Mouse (Mus musculus) adrenal gland (tissue): ENCODE data around the gene Rfwd3.
"Not testable (repeated sequence)": the region's sequence is repeated elsewhere in the genome, so short reads cannot be mapped to it uniquely, and the experiment has no call there.

Experiments used
- intact Hi-C: fragments of 180-260 bp; cut with DNase I; formaldehyde crosslinking; loops from one replicate; pipeline ENCODE4 v1.15.1; 2025

Rfwd3 gene

GRCm38 (mm10) chr8:111291733-111292132 lies 8.3 kb downstream of the Rfwd3 start:
- intact Hi-C loops, result loop anchor here (2.0 kb wide), 1 partner anchor 31 kb away; no protein-coding TSS in a partner anchor

- intact Hi-C loops, result no loop called here
Measured at GRCm38 (mm10) chr8:111290586-111290985, 9.4 kb downstream of the Rfwd3 start.

- intact Hi-C loops, result no loop called here
Measured at GRCm38 (mm10) chr8:111285603-111286002, 14.4 kb downstream of the Rfwd3 start.

- intact Hi-C loops, result no loop called here
Measured at GRCm38 (mm10) chr8:111282093-111282492, 17.9 kb downstream of the Rfwd3 start.

- intact Hi-C loops, result no loop called here
Measured at GRCm38 (mm10) chr8:111268277-111268676, 31.7 kb downstream of the Rfwd3 start.

- intact Hi-C loops, result not testable (repeated sequence)
Measured at GRCm38 (mm10) chr8:111266161-111266560, 33.9 kb downstream of the Rfwd3 start.

- intact Hi-C loops, result no loop called here
Measured at GRCm38 (mm10) chr8:111264693-111265220, 35.3 kb downstream of the Rfwd3 start.

- intact Hi-C loops, result loop anchor here (2.0 kb wide), 1 partner anchor 31 kb away; no protein-coding TSS in a partner anchor
Measured at GRCm38 (mm10) chr8:111261981-111262381, 38.0 kb downstream of the Rfwd3 start.

GRCm38 (mm10) chr8:111260251-111260650 lies 39.8 kb downstream of the Rfwd3 start:
- intact Hi-C loops, result loop anchor here (2.0 kb wide), 1 partner anchor 33 kb away; no protein-coding TSS in a partner anchor

GRCm38 (mm10) chr8:111259408-111259741 lies 40.6 kb downstream of the Rfwd3 start:
- intact Hi-C loops, result loop anchor here (10.0 kb wide), 1 partner anchor 75 kb away; no protein-coding TSS in a partner anchor

- intact Hi-C loops, result loop anchor here (10.0 kb wide), 1 partner anchor 74 kb away; no protein-coding TSS in a partner anchor
Measured at GRCm38 (mm10) chr8:111258631-111259407, 41.2 kb downstream of the Rfwd3 start, which contains the start of gene Glg1. Gene Glg1, minus strand, starts transcription at chr8:111259216.

GRCm38 (mm10) chr8:111258010-111258630 lies 41.9 kb downstream of the Rfwd3 start:
- intact Hi-C loops, result loop anchor here (10.0 kb wide), 1 partner anchor 73 kb away; no protein-coding TSS in a partner anchor

- intact Hi-C loops, result loop anchor here (10.0 kb wide), 1 partner anchor 68 kb away; no protein-coding TSS in a partner anchor
Measured at GRCm38 (mm10) chr8:111252487-111253112, 47.4 kb downstream of the Rfwd3 start.

GRCm38 (mm10) chr8:111250111-111250510 lies 49.9 kb downstream of the Rfwd3 start:
- intact Hi-C loops, result loop anchor here (10.0 kb wide), 1 partner anchor 65 kb away; no protein-coding TSS in a partner anchor

- intact Hi-C loops, result no loop called here
Measured at GRCm38 (mm10) chr8:111248136-111248535, 51.9 kb downstream of the Rfwd3 start.

GRCm38 (mm10) chr8:111246864-111247263 lies 53.2 kb downstream of the Rfwd3 start:
- intact Hi-C loops, result not testable (repeated sequence)

- intact Hi-C loops, result no loop called here
Measured at GRCm38 (mm10) chr8:111246287-111246830, 53.7 kb downstream of the Rfwd3 start.

- intact Hi-C loops, result no loop called here
Measured at GRCm38 (mm10) chr8:111237301-111237700, 62.7 kb downstream of the Rfwd3 start.

GRCm38 (mm10) chr8:111233730-111234129 lies 66.3 kb downstream of the Rfwd3 start:
- intact Hi-C loops, result no loop called here

GRCm38 (mm10) chr8:111224153-111224552 lies 75.9 kb downstream of the Rfwd3 start:
- intact Hi-C loops, result no loop called here
